Mouse (Mus musculus) embryo, embryonic 11 days (tissue): Measurements from ENCODE around the gene 1700042G07Rik.

ENCODE experiments used
- DNase-seq: peaks from one replicate; pipeline ENCODE4 v3.0.0-alpha.2; 2015

1700042G07Rik gene

GRCm38 (mm10) chr4:116173072-116173471 is at the start of gene 1700042G07Rik, which contains the start of gene Gm49337:
Gene 1700042G07Rik, plus strand, starts transcription at chr4:116173372.
Gene Gm49337, plus strand, starts transcription at chr4:116173384.
- no peak for DNase-seq

- DNase-seq: peak; percentile 98
These were observed 49.3 kb upstream of the 1700042G07Rik start, which contains the start of the genes Rad54l and Pomgnt1 for GRCm38 (mm10) chr4:116123602-116124519. Gene Rad54l, minus strand, starts transcription at chr4:116123690. Gene Pomgnt1, plus strand, starts transcription at chr4:116123840.

GRCm38 (mm10) chr4:116125803-116126386 is 47.3 kb upstream of the 1700042G07Rik start:
- DNase-seq: no peak

GRCm38 (mm10) chr4:116127956-116128355 is 45.2 kb upstream of the 1700042G07Rik start:
- no peak for DNase-seq

GRCm38 (mm10) chr4:116133126-116133525 is 40.0 kb upstream of the 1700042G07Rik start:
- DNase-seq: no peak

GRCm38 (mm10) chr4:116134990-116135389 is 38.2 kb upstream of the 1700042G07Rik start:
- peak; percentile 74 for DNase-seq

GRCm38 (mm10) chr4:116137421-116137996 is 35.7 kb upstream of the 1700042G07Rik start:
- no peak for DNase-seq

- DNase-seq: no peak
These were observed 32.2 kb upstream of the 1700042G07Rik start for GRCm38 (mm10) chr4:116140801-116141574.

GRCm38 (mm10) chr4:116141736-116142135 is 31.4 kb upstream of the 1700042G07Rik start:
- DNase-seq: no peak

- no peak for DNase-seq
These were observed 30.9 kb upstream of the 1700042G07Rik start for GRCm38 (mm10) chr4:116142269-116142668.

- no peak for DNase-seq
These were observed 29.8 kb upstream of the 1700042G07Rik start for GRCm38 (mm10) chr4:116143317-116143811.

GRCm38 (mm10) chr4:116143891-116144717 is 29.1 kb upstream of the 1700042G07Rik start:
- DNase-seq: peak; percentile 81

GRCm38 (mm10) chr4:116149812-116150155 is 23.4 kb upstream of the 1700042G07Rik start:
- no peak for DNase-seq

GRCm38 (mm10) chr4:116150156-116150861 is 22.9 kb upstream of the 1700042G07Rik start:
- peak; percentile 92 for DNase-seq

GRCm38 (mm10) chr4:116150862-116151221 is 22.3 kb upstream of the 1700042G07Rik start:
- peak; percentile 42 for DNase-seq

GRCm38 (mm10) chr4:116151238-116151637 is 21.9 kb upstream of the 1700042G07Rik start, which contains the start of gene Lurap1:
Gene Lurap1, minus strand, starts transcription at chr4:116151338.
- DNase-seq: no peak

- no peak for DNase-seq
These were observed 20.5 kb upstream of the 1700042G07Rik start for GRCm38 (mm10) chr4:116152702-116153101.

- no peak for DNase-seq
These were observed 15.3 kb upstream of the 1700042G07Rik start for GRCm38 (mm10) chr4:116157882-116158281.

GRCm38 (mm10) chr4:116159912-116160311 is 13.3 kb upstream of the 1700042G07Rik start:
- no peak for DNase-seq

GRCm38 (mm10) chr4:116160769-116161168 is 12.4 kb upstream of the 1700042G07Rik start:
- no peak for DNase-seq

- DNase-seq: no peak
These were observed 11.0 kb upstream of the 1700042G07Rik start for GRCm38 (mm10) chr4:116162142-116162541.
